Mouse (Mus musculus) myocyte (in vitro differentiated cells): ENCODE results near the gene Haspin. TPM values are rescaled to one million over a fixed set of nuclear protein-coding genes. Genes with fewer than 3 reads are reported as not detected.

ENCODE experiments used
- H3K27me3 ChIP-seq: one replicate; pipeline ENCODE4 v1.6.1; 2011; ENCODE audit not compliant: control insufficient read depth, insufficient read depth, insufficient read length
- H3K36me3 ChIP-seq: one replicate; pipeline ENCODE4 v1.6.1; 2011; ENCODE audit not compliant: control insufficient read depth, insufficient read depth
- H3K4me2 ChIP-seq: one replicate; pipeline ENCODE4 v1.6.1; 2011; ENCODE audit warnings: low read depth, control low read depth
- H3K4me3 ChIP-seq: one replicate; pipeline ENCODE4 v1.5.1; 2011; ENCODE audit warnings: mild to moderate bottlenecking, control low read depth, moderate library complexity
- H3K79me2 ChIP-seq: one replicate; pipeline ENCODE4 v1.6.1; 2011; ENCODE audit not compliant: control insufficient read depth, insufficient read depth
- H3ac ChIP-seq: one replicate; pipeline ENCODE4 v1.6.1; 2011; ENCODE audit not compliant: control insufficient read depth, insufficient read length
- CEBPB ChIP-seq: IDR thresholded peaks from 2 replicates; pipeline ENCODE4 v1.6.1; 2011; ENCODE audit warnings: mild to moderate bottlenecking, moderate library complexity; ENCODE audit not compliant: poor library complexity, insufficient read depth, severe bottlenecking
- E2F4 ChIP-seq: IDR thresholded peaks from one replicate; pipeline ENCODE4 v1.6.1; 2011; ENCODE audit warnings: mild to moderate bottlenecking, control low read depth, moderate library complexity; ENCODE audit not compliant: insufficient read depth
- MAX ChIP-seq: IDR thresholded peaks from one replicate; pipeline ENCODE4 v1.6.1; 2011; ENCODE audit warnings: low read depth, mild to moderate bottlenecking, control low read depth
- MYOD1 ChIP-seq, 3 experiments: IDR thresholded peaks; one replicate each; pipeline ENCODE4 v1.6.1; 2011; ENCODE audit warnings: control low read depth in 2 of 3, low read depth in 2 of 3, mild to moderate bottlenecking in 2 of 3, moderate library complexity in 1 of 3; ENCODE audit not compliant: insufficient read length in 2 of 3, control insufficient read depth in 1 of 3
- MYOG ChIP-seq, 3 experiments: IDR thresholded peaks; one replicate each; pipeline ENCODE4 v1.6.1; 2011; ENCODE audit warnings: control low read depth in 2 of 3, low read depth in 2 of 3, mild to moderate bottlenecking in 2 of 3; ENCODE audit not compliant: insufficient read length in 2 of 3, control insufficient read depth in 1 of 3, insufficient read depth in 1 of 3
- POLR2A ChIP-seq: IDR thresholded peaks from one replicate; pipeline ENCODE4 v1.6.1; 2011; ENCODE audit warnings: low read depth, mild to moderate bottlenecking, control low read depth, moderate library complexity; ENCODE audit not compliant: insufficient read length
- POLR2AphosphoS2 ChIP-seq: IDR thresholded peaks from one replicate; pipeline ENCODE4 v1.6.1; 2011; ENCODE audit warnings: low read depth, control low read depth; ENCODE audit not compliant: insufficient read length
- REST ChIP-seq: IDR thresholded peaks from one replicate; pipeline ENCODE4 v1.6.1; 2011; ENCODE audit warnings: mild to moderate bottlenecking, control low read depth, moderate library complexity; ENCODE audit not compliant: insufficient read depth, insufficient read length
- SRF ChIP-seq: IDR thresholded peaks from one replicate; pipeline ENCODE4 v1.6.1; 2011; ENCODE audit warnings: low read depth; ENCODE audit not compliant: control insufficient read depth, insufficient read length
- TCF12 ChIP-seq: IDR thresholded peaks from one replicate; pipeline ENCODE4 v1.6.1; 2011; ENCODE audit warnings: mild to moderate bottlenecking, control low read depth; ENCODE audit not compliant: poor library complexity, insufficient read depth, severe bottlenecking
- TCF3 ChIP-seq: IDR thresholded peaks from one replicate; pipeline ENCODE4 v1.6.1; 2011; ENCODE audit warnings: low read depth, control low read depth; ENCODE audit not compliant: insufficient read length
- USF1 ChIP-seq: IDR thresholded peaks from one replicate; pipeline ENCODE4 v1.6.1; 2011; ENCODE audit warnings: low read depth, mild to moderate bottlenecking, control low read depth, moderate library complexity
- polyA plus RNA-seq: library from polyadenylated mRNA; unstranded; fragments of >200 nt; fragmentation: generic; extraction: Trizol; gene quantifications from one replicate; pipeline ENCODE4 v1.2.1, GENCODE M21; 2012; ENCODE audit warnings: missing spikeins

Haspin gene
- polyA plus RNA-seq, 1 experiment = 3.3 TPM

GRCm38 (mm10) chr11:73099976-73100750 lies 37.9 kb downstream of the Haspin start:
- Histone ChIP-seq H3ac (no peak overlapping the region), H3K4me3 (no peak overlapping the region), H3K79me2 (no peaks in the 10 kb centered on the region), H3K4me2 (no peak overlapping the region), H3K27me3 (no peaks in the 10 kb centered on the region), H3K36me3 (no peaks in the 10 kb centered on the region)
- no peak for TF ChIP-seq MYOG (IDR thresholded peaks at IDR 0.05; ENCODE audit: control insufficient read depth in 1 of 3, insufficient read depth in 1 of 3, insufficient read length in 2 of 3, low read depth in 2 of 3)
- no peak for TF ChIP-seq E2F4
- no peak for TF ChIP-seq POLR2A
- TF ChIP-seq MYOD1 (IDR thresholded peaks at IDR 0.05; ENCODE audit: control insufficient read depth in 1 of 3, insufficient read length in 2 of 3, low read depth in 2 of 3) = no peak
- no peak for TF ChIP-seq MAX
- no peak for TF ChIP-seq TCF12
- no peak for TF ChIP-seq POLR2AphosphoS2

GRCm38 (mm10) chr11:73098860-73099259 lies 39.2 kb downstream of the Haspin start:
- no peak overlapping the region for H3K4me2 ChIP-seq
- H3K79me2 ChIP-seq = no peaks in the 10 kb centered on the region
- TF ChIP-seq POLR2AphosphoS2 (no peak), SRF (no peak), MYOD1 (IDR thresholded peaks at IDR 0.05; ENCODE audit: control insufficient read depth in 1 of 3, insufficient read length in 2 of 3, low read depth in 2 of 3) (no peak), MYOG (IDR thresholded peaks at IDR 0.05; ENCODE audit: control insufficient read depth in 1 of 3, insufficient read depth in 1 of 3, insufficient read length in 2 of 3, low read depth in 2 of 3) (no peak), TCF3 (no peak), USF1 (no peak), E2F4 (no peak), TCF12 (no peak), REST (no peak), CEBPB (no peak), POLR2A (no peak), MAX (no peak)
- no peak overlapping the region for H3ac ChIP-seq
- H3K36me3 ChIP-seq = no peaks in the 10 kb centered on the region
- no peak overlapping the region for H3K4me3 ChIP-seq
- no peaks in the 10 kb centered on the region for H3K27me3 ChIP-seq

- Histone ChIP-seq H3K79me2 (no peaks in the 10 kb centered on the region), H3K4me2 (no peak overlapping the region), H3K27me3 (no peaks in the 10 kb centered on the region), H3ac (no peak overlapping the region), H3K4me3 (no peak overlapping the region), H3K36me3 (no peaks in the 10 kb centered on the region)
- no peak for TF ChIP-seq E2F4
- TF ChIP-seq REST = no peak
- no peak for TF ChIP-seq CEBPB
- no peak for TF ChIP-seq MYOG (IDR thresholded peaks at IDR 0.05; ENCODE audit: control insufficient read depth in 1 of 3, insufficient read depth in 1 of 3, insufficient read length in 2 of 3, low read depth in 2 of 3)
- TF ChIP-seq USF1 = no peak
- no peak for TF ChIP-seq TCF3
- no peak for TF ChIP-seq MYOD1 (IDR thresholded peaks at IDR 0.05; ENCODE audit: control insufficient read depth in 1 of 3, insufficient read length in 2 of 3, low read depth in 2 of 3)
- TF ChIP-seq POLR2AphosphoS2 = no peak
- no peak for TF ChIP-seq TCF12
- no peak for TF ChIP-seq MAX
- TF ChIP-seq POLR2A = no peak
- no peak for TF ChIP-seq SRF
Observed at GRCm38 (mm10) chr11:73094231-73094995, 43.7 kb downstream of the Haspin start.

GRCm38 (mm10) chr11:73092877-73093276 lies 45.2 kb downstream of the Haspin start:
- no peak overlapping the region for H3K4me2 ChIP-seq
- H3ac ChIP-seq = no peak overlapping the region
- no peak overlapping the region for H3K4me3 ChIP-seq
- H3K79me2 ChIP-seq = no peaks in the 10 kb centered on the region
- TF ChIP-seq MYOG (IDR thresholded peaks at IDR 0.05; ENCODE audit: control insufficient read depth in 1 of 3, insufficient read depth in 1 of 3, insufficient read length in 2 of 3, low read depth in 2 of 3) (no peak), POLR2A (no peak), USF1 (no peak), TCF12 (no peak), MYOD1 (IDR thresholded peaks at IDR 0.05; ENCODE audit: control insufficient read depth in 1 of 3, insufficient read length in 2 of 3, low read depth in 2 of 3) (no peak), POLR2AphosphoS2 (no peak), MAX (no peak), CEBPB (no peak), E2F4 (no peak), SRF (no peak), TCF3 (no peak)
- no peaks in the 10 kb centered on the region for H3K36me3 ChIP-seq
- H3K27me3 ChIP-seq = no peaks in the 10 kb centered on the region
